Mouse (Mus musculus) neural tube, embryonic 15.5 days (tissue): ENCODE measurements around the gene Tsga10ip. TPM values are rescaled to one million over a fixed set of nuclear protein-coding genes. Genes with fewer than 3 reads are reported as not detected.

ENCODE experiments used
- ATAC-seq: fragments of 200-750 bp; cut with Nextera tagmentation; 2 replicates; pipeline ENCODE4 v1.8.0; 2017; ENCODE audit warnings: mild to moderate bottlenecking, moderate TSS enrichment, moderate library complexity; ENCODE audit not compliant: low FRiP score
- H3K27ac ChIP-seq: fragments of 300-500 bp; sonication (generic); replicated peaks from 2 replicates; pipeline ENCODE4 v1.5.1; 2015; ENCODE audit warnings: mild to moderate bottlenecking, inconsistent platforms
- H3K27me3 ChIP-seq: fragments of 300-500 bp; sonication (generic); replicated peaks from 2 replicates; pipeline ENCODE4 v1.6.1; 2015; ENCODE audit warnings: inconsistent platforms
- H3K36me3 ChIP-seq: fragments of 300-500 bp; sonication (generic); 2 replicates; pipeline ENCODE4 v1.6.1; 2015; ENCODE audit warnings: inconsistent platforms
- H3K4me1 ChIP-seq: fragments of 300-500 bp; sonication (generic); 2 replicates; pipeline ENCODE4 v1.6.1; 2015; ENCODE audit warnings: inconsistent platforms
- H3K4me2 ChIP-seq: fragments of 300-500 bp; sonication (generic); 2 replicates; pipeline ENCODE4 v1.6.1; 2015; ENCODE audit warnings: inconsistent platforms, mild to moderate bottlenecking, moderate library complexity
- H3K4me3 ChIP-seq: fragments of 300-500 bp; sonication (generic); replicated peaks from 2 replicates; pipeline ENCODE4 v1.5.1; 2015; ENCODE audit warnings: mild to moderate bottlenecking, inconsistent platforms
- H3K9ac ChIP-seq: fragments of 300-500 bp; sonication (generic); replicated peaks from 2 replicates; pipeline ENCODE4 v1.6.1; 2015; ENCODE audit warnings: mild to moderate bottlenecking, inconsistent platforms
- H3K9me3 ChIP-seq: fragments of 300-500 bp; sonication (generic); replicated peaks from 2 replicates; pipeline ENCODE4 v1.6.1; 2016; ENCODE audit warnings: inconsistent platforms
- WGBS: fragments of 180-500 bp; shearing (Covaris S2); methylation state at CpG from one replicate; pipeline ENCODE4 v1.1.7; 2015; ENCODE audit warnings: mixed read lengths; 5-methylcytosine and 5-hydroxymethylcytosine counted together
- polyA plus RNA-seq: library from polyadenylated mRNA; unstranded; fragments of >200 nt; fragmentation: Nextera tagmentation; extraction: Ambion mirVana; gene quantifications from 2 replicates; pipeline ENCODE4 v1.2.1, GENCODE M21; 2015

Tsga10ip gene
- 0.59 TPM in 1 of 2 replicates, not detected in the other for polyA plus RNA-seq

DNA sequence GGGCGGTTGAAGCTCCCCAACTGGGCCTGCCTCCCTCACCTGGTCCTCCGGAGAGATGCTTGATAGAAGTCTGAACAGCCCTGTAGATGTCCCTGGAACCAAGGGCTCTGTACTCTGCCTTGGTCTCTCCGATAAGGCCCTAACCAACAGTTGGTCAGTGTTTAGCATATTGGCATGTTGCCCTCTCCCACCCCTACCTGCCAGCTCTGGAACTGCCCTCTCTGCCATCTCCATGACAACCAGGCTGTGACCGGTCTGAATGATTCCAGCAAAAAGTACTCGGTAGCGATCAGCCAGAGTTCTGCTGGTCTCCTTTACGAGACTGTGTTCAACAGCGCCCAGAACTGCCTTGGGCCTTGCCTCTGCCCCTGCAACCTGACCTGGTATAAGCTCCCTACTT lies at the start of gene Tsga10ip:
Gene Tsga10ip, minus strand, starts transcription at position 234 of the 400 bp plus-strand sequence.
- Histone ChIP-seq H3K9ac (no peak within 1 kb of the TSS), H3K27ac (no peak within 1 kb of the TSS), H3K27me3 (no peaks in the 10 kb centered on the region), H3K4me1 (peaks cover 6% of the 10 kb centered on the region), H3K36me3 (no peaks in the 10 kb centered on the region), H3K4me2 (no peak within 1 kb of the TSS), H3K4me3 (no peak within 1 kb of the TSS), H3K9me3 (no peaks in the 10 kb centered on the region)
- WGBS: 68% methylated on average over 8 of the region's 8 CpGs
- no peak for ATAC-seq

DNA sequence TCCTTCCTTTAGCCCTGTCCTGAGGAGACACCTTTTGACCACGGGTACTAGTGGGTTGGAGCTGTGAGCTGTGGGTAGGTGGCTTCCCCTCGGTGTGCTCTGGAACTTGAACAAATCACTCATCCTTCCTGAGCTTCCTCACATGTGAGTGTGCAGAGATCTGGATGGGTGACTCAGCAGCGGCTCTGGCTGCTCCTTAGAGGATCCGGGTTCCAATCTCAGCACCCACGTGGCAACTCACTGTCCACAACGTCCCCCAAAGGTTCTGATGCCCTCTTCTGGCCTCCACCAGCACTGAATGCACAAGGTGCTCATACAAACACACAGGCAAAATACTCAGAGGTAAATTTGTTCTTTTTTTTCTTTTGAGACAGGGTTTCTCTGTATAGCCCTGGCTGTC lies 49.4 kb upstream of the Tsga10ip start:
- Histone ChIP-seq H3K36me3 (peaks cover 4% of the 10 kb centered on the region), H3K4me3 (no peak overlapping the region), H3K4me1 (peaks cover 50% of the 10 kb centered on the region), H3K9me3 (no peaks in the 10 kb centered on the region; the same call in 1 of the 2 replicates), H3K9ac (no peak overlapping the region), H3K27ac (no peak overlapping the region), H3K4me2 (no peak overlapping the region), H3K27me3 (peaks cover 43% of the 10 kb centered on the region)
- no peak for ATAC-seq
- WGBS: 74% methylated on average over 6 of the region's 6 CpGs

DNA sequence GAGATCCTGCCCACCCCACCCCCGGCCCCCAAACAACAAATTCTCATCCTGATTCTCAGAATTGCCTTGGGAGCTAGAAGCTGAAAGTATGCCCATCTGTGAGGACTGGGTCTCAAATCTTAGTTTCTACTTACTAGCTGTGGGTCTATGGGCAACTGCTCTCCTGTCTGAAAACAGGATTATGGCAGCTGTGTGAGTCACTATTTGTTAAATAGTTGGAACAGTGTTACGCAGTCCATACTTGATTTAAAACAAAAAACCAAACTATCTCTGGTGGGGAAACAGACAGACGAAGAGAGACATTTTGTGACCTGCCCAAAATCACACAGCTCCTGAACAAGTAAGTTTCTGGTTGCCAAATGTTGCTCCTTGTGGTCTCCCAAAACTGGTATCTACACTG lies 47.3 kb upstream of the Tsga10ip start:
- H3K9me3 ChIP-seq: no peaks in the 10 kb centered on the region; the same call in 1 of the 2 replicates
- H3K4me2 ChIP-seq: no peak overlapping the region
- 85% methylated on average over 3 of the region's 3 CpGs for WGBS
- H3K4me1 ChIP-seq: peaks cover 31% of the 10 kb centered on the region
- ATAC-seq: no peak
- peaks cover 57% of the 10 kb centered on the region for H3K27me3 ChIP-seq
- H3K27ac ChIP-seq: no peak overlapping the region
- H3K36me3 ChIP-seq: peaks cover 4% of the 10 kb centered on the region
- no peak overlapping the region for H3K9ac ChIP-seq
- H3K4me3 ChIP-seq: no peak overlapping the region

DNA sequence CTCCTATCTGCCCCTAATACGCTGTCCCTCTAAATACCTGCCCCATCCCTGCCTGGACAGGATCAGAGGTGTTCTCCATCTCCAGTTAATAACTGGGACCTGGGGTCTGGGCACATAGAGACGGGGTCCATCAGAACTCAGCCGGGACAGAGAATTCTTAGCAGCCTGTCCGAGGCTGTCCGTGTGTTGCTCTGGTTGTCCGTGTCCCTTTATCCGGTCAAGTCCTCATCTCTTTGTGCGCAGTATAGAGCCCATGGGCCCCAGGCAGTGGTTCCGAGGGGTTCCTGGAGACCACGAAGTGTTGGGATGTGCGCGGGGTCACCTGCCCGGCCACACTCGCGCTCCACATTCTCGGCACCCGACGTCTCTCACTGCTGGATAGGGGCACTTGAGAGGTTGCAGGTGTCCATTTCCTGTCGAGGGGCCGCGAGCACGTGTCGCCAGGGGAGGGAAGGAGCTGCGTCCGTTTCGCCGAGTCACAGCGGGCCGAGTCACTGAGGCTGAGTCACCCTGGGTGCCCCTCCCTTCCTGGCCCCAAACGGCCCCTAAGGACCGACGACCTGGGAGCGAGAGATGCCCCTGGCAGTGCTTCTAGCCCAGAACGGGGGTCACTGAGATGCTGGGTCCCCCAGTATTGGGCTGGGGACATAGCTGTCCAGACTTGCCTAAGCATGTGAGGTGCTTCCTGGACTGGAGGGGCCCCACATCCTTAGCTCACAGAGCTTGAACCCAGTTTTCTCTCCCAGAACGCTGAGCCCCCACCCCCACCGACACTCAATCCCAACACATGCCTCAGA lies 46.2 kb upstream of the Tsga10ip start:
- no peaks in the 10 kb centered on the region; the same call in 1 of the 2 replicates for H3K9me3 ChIP-seq
- ATAC-seq: no peak
- H3K4me3 ChIP-seq: peak overlapping the region; percentile 54
- no peak overlapping the region for H3K27ac ChIP-seq
- 6% methylated on average over 36 of the region's 36 CpGs for WGBS
- no peaks in the 10 kb centered on the region; the same call in 1 of the 2 replicates for H3K36me3 ChIP-seq
- peaks cover 21% of the 10 kb centered on the region for H3K4me1 ChIP-seq
- peak overlapping the region; percentile 96 for H3K4me2 ChIP-seq
- H3K27me3 ChIP-seq: peaks cover 64% of the 10 kb centered on the region
- no peak overlapping the region for H3K9ac ChIP-seq

DNA sequence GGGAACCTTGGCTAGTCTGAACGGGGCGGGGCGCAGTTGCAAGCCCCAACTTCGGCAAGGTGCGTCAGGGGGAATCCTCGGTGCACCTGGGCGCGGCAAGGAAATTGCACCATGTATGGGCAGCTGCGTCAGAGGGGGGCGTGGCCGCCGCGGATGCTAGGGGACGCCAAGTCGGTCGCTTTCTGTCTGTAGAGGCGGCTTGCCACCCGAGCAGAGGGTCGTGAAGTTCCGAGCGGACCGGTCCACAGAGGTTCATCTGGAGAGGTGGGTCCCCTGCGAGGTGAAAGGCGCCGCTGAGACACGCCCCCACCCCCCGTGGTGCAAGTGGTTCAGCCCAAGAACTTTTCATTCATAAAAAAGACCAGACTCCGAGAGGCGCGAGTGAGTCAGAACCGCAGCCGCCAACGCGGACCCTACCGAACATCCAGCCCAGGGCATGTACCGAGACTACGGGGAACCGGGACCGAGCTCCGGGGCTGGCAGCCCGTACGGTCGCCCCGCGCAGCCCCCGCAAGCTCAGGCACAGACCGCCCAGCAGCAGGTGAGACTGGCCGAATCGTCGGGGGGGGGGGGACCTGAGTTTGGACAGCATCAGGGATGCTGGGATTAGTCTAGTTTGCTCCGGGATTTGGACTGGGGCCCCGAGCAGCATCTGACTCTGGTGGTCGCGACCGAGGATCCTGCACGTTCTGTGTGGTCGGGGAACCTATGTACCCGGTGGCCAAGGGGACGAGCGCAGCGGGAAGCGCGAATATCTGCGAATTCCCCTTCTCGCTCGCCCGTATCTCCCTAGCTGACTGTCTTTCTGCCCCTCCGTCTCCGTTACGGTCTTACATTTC lies 45.4 kb upstream of the Tsga10ip start, which contains the start of gene Fosl1:
Gene Fosl1, plus strand, starts transcription at position 33 of the 839 bp plus-strand sequence.
- peak; percentile 77 for ATAC-seq
- Histone ChIP-seq H3K9ac (peak within 1 kb of the TSS; percentile 43), H3K4me1 (peaks cover 21% of the 10 kb centered on the region), H3K9me3 (no peaks in the 10 kb centered on the region; the same call in 1 of the 2 replicates), H3K27me3 (peaks cover 64% of the 10 kb centered on the region), H3K4me2 (peak within 1 kb of the TSS; percentile 96), H3K27ac (no peak within 1 kb of the TSS), H3K36me3 (no peaks in the 10 kb centered on the region; the same call in 1 of the 2 replicates), H3K4me3 (peak within 1 kb of the TSS; percentile 54)
- WGBS: under 1% methylated on average over 69 of the region's 70 CpGs

DNA sequence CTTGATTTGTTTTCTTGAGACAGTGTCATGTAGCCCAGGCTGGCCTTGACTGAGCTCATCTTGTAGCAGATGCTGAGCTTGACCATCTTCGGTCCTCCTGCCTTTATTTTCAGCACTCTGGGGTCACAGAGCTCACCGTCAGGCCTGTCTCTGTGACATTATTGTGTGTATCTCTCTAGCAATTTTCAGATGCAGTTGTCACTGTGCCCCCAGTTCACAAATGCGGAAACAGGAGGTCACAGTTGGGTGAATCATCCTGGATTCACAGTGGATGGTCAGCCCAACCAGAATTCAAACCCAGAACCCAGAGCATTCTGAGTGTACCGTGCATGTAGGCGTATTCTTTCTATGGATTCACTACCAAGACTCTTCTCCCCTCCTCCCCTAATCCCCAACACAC lies 43.4 kb upstream of the Tsga10ip start:
- no peak overlapping the region for H3K9ac ChIP-seq
- H3K27me3 ChIP-seq: peaks cover 61% of the 10 kb centered on the region
- no peak for ATAC-seq
- H3K4me2 ChIP-seq: no peak overlapping the region
- 92% methylated on average over 5 of the region's 5 CpGs for WGBS
- H3K4me1 ChIP-seq: peaks cover 21% of the 10 kb centered on the region
- H3K27ac ChIP-seq: no peak overlapping the region
- no peaks in the 10 kb centered on the region; the same call in 1 of the 2 replicates for H3K9me3 ChIP-seq
- no peaks in the 10 kb centered on the region for H3K36me3 ChIP-seq
- no peak overlapping the region for H3K4me3 ChIP-seq

DNA sequence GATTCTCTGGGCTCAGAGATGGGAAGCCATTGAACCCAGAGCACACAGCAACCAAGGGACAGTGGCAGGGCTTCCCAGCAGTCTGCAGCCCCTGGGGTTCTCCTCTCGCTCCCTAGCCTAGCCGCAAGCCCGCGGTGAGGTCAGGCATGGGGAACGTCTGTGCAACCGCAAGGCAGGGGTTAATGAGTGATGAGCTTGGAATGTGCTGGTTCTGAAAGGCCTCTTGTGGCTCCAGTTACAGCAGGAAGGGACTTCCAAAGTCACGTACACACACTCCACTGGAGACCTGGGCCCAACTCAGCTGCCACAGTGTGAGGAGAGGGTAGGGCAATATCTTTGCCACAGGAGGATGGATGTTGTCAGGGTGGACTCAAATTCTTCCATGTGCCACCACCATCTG lies 42.6 kb upstream of the Tsga10ip start:
- Histone ChIP-seq H3K4me2 (no peak overlapping the region), H3K36me3 (no peaks in the 10 kb centered on the region), H3K27ac (no peak overlapping the region), H3K27me3 (peaks cover 53% of the 10 kb centered on the region), H3K4me1 (peaks cover 21% of the 10 kb centered on the region), H3K4me3 (no peak overlapping the region), H3K9me3 (peaks cover 3% of the 10 kb centered on the region; the same call in 1 of the 2 replicates), H3K9ac (no peak overlapping the region)
- no peak for ATAC-seq
- 35% methylated on average over 7 of the region's 7 CpGs for WGBS

DNA sequence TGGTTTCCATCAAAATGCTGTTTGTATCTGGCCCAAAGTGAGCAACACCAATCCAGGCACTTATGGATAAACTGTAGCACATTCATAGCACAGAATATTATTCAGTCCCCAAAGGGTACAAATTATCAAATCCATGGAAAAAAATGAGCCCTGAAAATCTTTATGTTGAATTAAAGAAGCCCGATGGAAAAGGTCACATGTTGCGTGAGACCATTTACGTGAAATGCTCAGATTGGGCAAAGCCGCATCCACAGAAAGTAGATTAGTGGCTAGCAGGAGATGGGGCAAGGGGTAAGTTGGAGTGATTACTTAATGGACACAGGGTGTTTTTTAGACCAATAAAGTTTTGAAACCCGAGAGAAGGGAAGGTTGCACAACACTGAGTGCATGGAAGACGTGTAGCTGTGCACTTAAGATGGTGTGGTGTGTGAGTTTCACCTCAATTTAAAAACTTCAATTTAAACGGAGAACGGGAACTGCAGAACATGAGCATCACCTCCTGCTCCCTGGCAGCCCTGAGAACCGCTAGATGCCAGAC lies 42.1 kb upstream of the Tsga10ip start:
- peaks cover 21% of the 10 kb centered on the region for H3K4me1 ChIP-seq
- H3K9ac ChIP-seq: no peak overlapping the region
- H3K4me2 ChIP-seq: no peak overlapping the region
- H3K36me3 ChIP-seq: no peaks in the 10 kb centered on the region
- 69% methylated on average over 9 of the region's 9 CpGs for WGBS
- H3K4me3 ChIP-seq: no peak overlapping the region
- peaks cover 3% of the 10 kb centered on the region; the same call in 1 of the 2 replicates for H3K9me3 ChIP-seq
- peaks cover 48% of the 10 kb centered on the region for H3K27me3 ChIP-seq
- H3K27ac ChIP-seq: no peak overlapping the region
- no peak for ATAC-seq

DNA sequence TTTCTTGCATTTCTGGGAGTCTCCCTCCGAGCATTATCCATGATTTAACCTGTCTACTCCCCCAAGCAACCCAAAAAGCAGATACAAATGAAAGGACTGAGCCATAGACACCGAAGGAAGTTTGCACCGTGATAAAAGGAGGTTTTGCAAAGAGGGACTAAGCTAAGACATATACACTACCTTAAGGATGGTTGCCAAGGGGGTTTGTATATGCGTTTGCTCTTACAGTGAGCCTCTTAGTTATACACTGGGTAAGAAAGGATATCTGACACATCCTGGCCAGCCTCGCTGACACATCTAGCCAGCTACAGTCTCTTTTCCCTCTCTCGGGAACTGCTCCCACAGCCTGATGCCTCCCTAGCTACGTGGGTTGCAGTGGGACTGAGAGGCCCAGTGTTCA lies 31.6 kb upstream of the Tsga10ip start:
- H3K4me2 ChIP-seq: peak overlapping the region; percentile 58
- H3K36me3 ChIP-seq: no peaks in the 10 kb centered on the region
- peak overlapping the region; percentile 15; the same call in 1 of the 2 replicates for H3K9ac ChIP-seq
- WGBS: 75% methylated on average over 7 of the region's 7 CpGs
- no peak for ATAC-seq
- H3K9me3 ChIP-seq: no peaks in the 10 kb centered on the region
- H3K4me1 ChIP-seq: peaks cover 15% of the 10 kb centered on the region
- no peaks in the 10 kb centered on the region; the same call in 1 of the 2 replicates for H3K27me3 ChIP-seq
- peak overlapping the region; percentile 60; the same call in 1 of the 2 replicates for H3K27ac ChIP-seq
- H3K4me3 ChIP-seq: no peak overlapping the region

DNA sequence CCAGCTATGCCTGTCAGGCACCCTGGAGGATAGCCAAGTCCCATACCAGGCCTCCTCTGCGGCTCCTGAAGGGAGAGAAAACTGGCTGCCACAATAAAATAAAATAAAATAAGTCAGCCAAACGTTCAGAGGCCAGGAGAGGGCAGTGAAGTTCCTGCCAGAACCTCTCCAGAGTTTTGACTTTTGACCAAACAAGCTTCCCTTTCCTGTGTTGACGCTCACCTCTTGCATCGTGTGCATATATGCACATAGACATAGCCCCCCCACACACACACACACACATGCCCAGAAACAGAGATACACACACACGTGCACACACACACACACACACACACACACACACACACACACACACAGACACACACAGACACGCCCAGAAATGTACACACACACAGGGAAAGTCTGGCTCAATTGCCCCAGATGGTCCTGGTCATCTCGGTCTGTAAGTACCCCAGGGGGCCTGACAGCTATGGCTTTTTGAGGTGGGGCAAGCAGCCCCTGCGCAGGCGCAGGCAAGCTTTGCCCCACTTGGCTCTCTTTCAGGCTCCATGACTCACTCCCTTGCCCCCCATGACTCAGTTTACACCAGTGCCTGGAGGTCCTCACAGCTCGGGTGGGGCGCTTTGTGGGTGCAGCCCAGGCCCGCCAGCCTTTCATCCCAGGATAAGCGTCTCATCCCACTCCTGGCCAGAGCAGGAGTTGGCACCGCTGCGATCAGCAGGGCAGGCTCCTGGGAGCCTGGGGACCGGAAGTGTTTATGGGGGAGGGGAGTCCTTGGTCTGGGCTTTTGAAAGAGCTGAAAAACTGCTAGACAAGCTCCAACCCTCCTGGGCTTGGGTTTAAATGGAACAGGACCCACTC lies 30.9 kb upstream of the Tsga10ip start:
- Histone ChIP-seq H3K27me3 (no peaks in the 10 kb centered on the region; the same call in 1 of the 2 replicates), H3K9ac (peak overlapping the region; percentile 15; the same call in 1 of the 2 replicates), H3K9me3 (no peaks in the 10 kb centered on the region), H3K27ac (peak overlapping the region; percentile 60), H3K36me3 (no peaks in the 10 kb centered on the region), H3K4me1 (peaks cover 17% of the 10 kb centered on the region), H3K4me3 (peak overlapping the region; percentile 21), H3K4me2 (peak overlapping the region; percentile 58)
- 12% methylated on average over 16 of the region's 16 CpGs for WGBS
- ATAC-seq: no peak
